Mouse (Mus musculus) small intestine, adult 2 months (tissue): ENCODE measurements around the gene Nat8f5. TPM values are rescaled to one million over a fixed set of nuclear protein-coding genes. Genes with fewer than 3 reads are reported as not detected.

Experiments
- H3K27ac ChIP-seq: fragments of 200-500 bp; 2 replicates; pipeline ENCODE4 v1.5.1; 2012; ENCODE audit warnings: low read depth, low read length, control low read depth, inconsistent platforms; ENCODE audit not compliant: insufficient read depth
- H3K27me3 ChIP-seq: fragments of 200-500 bp; 2 replicates; pipeline ENCODE4 v1.6.1; 2012; ENCODE audit warnings: mild to moderate bottlenecking, moderate library complexity, low read length, inconsistent platforms; ENCODE audit not compliant: control insufficient read depth, insufficient read depth
- H3K36me3 ChIP-seq: fragments of 200-500 bp; 2 replicates; pipeline ENCODE4 v1.6.1; 2012; ENCODE audit warnings: mild to moderate bottlenecking, low read length, control low read depth, inconsistent platforms; ENCODE audit not compliant: control insufficient read depth, insufficient read depth
- H3K4me1 ChIP-seq: fragments of 200-500 bp; 2 replicates; pipeline ENCODE4 v1.6.1; 2012; ENCODE audit warnings: low read length, inconsistent platforms, mixed read lengths; ENCODE audit not compliant: control insufficient read depth, insufficient read depth, insufficient read length
- H3K4me3 ChIP-seq: fragments of 200-500 bp; 2 replicates; pipeline ENCODE4 v1.5.1; 2012; ENCODE audit warnings: low read depth, mild to moderate bottlenecking, control low read depth, inconsistent platforms, low read length, moderate library complexity
- CTCF ChIP-seq: fragments of 200-500 bp; IDR thresholded peaks from 2 replicates; pipeline ENCODE4 v1.5.1; 2012; ENCODE audit warnings: low read depth, mild to moderate bottlenecking, control low read depth, inconsistent platforms, low read length, moderate library complexity, mixed read lengths; ENCODE audit not compliant: insufficient replicate concordance, insufficient read length; ENCODE audit errors: extremely low read depth
- POLR2A ChIP-seq: fragments of 200-500 bp; IDR thresholded peaks from 2 replicates; pipeline ENCODE4 v1.6.1; 2012; ENCODE audit warnings: low read depth, mild to moderate bottlenecking, control low read depth, inconsistent platforms, low read length, moderate library complexity
- WGBS: fragments of 180-500 bp; shearing (Covaris S2); methylation state at CpG from one replicate; pipeline ENCODE4 v1.1.7; 2018; 5-methylcytosine and 5-hydroxymethylcytosine counted together
- polyA plus RNA-seq: library from polyadenylated mRNA; depleted of rRNA; stranded (reverse); fragments of >200 nt; gene quantifications from 2 replicates; pipeline ENCODE4 v1.2.3, GENCODE M21; 2012

The Nat8f5 gene
- polyA plus RNA-seq, 1 experiment, result 14.4 TPM

GRCm38 (mm10) chr6:85863136-85863535, 42.4 kb upstream of the Nat8f5 start:
- Histone ChIP-seq H3K36me3 (no peaks in the 10 kb centered on the region), H3K27ac (no peak overlapping the region), H3K27me3 (no peaks in the 10 kb centered on the region), H3K4me1 (peaks cover 3% of the 10 kb centered on the region; the same call in 1 of the 2 replicates), H3K4me3 (no peak overlapping the region)
- no peak for TF ChIP-seq POLR2A
- no peak for TF ChIP-seq CTCF
- 22% methylated on average over 2 of the region's 2 CpGs for WGBS

GRCm38 (mm10) chr6:85862565-85862964, 41.8 kb upstream of the Nat8f5 start:
- Histone ChIP-seq H3K4me3 (no peak overlapping the region), H3K27ac (no peak overlapping the region), H3K4me1 (peaks cover 3% of the 10 kb centered on the region; the same call in 1 of the 2 replicates), H3K36me3 (no peaks in the 10 kb centered on the region), H3K27me3 (no peaks in the 10 kb centered on the region)
- WGBS, result 23% methylated on average over 3 of the region's 3 CpGs
- TF ChIP-seq POLR2A (no peak), CTCF (no peak)

- no peaks in the 10 kb centered on the region for H3K27me3 ChIP-seq
- TF ChIP-seq CTCF (no peak), POLR2A (no peak)
- no peak overlapping the region for H3K27ac ChIP-seq
- no peak overlapping the region for H3K4me3 ChIP-seq
- 74% methylated on average over 3 of the region's 3 CpGs for WGBS
- peaks cover 3% of the 10 kb centered on the region; the same call in 1 of the 2 replicates for H3K4me1 ChIP-seq
- H3K36me3 ChIP-seq, result no peaks in the 10 kb centered on the region
Observed at GRCm38 (mm10) chr6:85861247-85861646, 40.5 kb upstream of the Nat8f5 start.

GRCm38 (mm10) chr6:85856194-85856678, 35.5 kb upstream of the Nat8f5 start:
- no peak for TF ChIP-seq CTCF
- no peak for TF ChIP-seq POLR2A
- Histone ChIP-seq H3K27ac (no peak overlapping the region), H3K27me3 (no peaks in the 10 kb centered on the region), H3K4me3 (no peak overlapping the region), H3K36me3 (no peaks in the 10 kb centered on the region), H3K4me1 (peaks cover 9% of the 10 kb centered on the region; the same call in 1 of the 2 replicates)
- WGBS, result 81% methylated on average over 1 of the region's 1 CpGs

- Histone ChIP-seq H3K27me3 (no peaks in the 10 kb centered on the region), H3K27ac (no peak overlapping the region), H3K4me1 (peaks cover 18% of the 10 kb centered on the region; the same call in 1 of the 2 replicates), H3K36me3 (no peaks in the 10 kb centered on the region), H3K4me3 (no peak overlapping the region)
- WGBS, result 27% methylated on average over 3 of the region's 3 CpGs
- no peak for TF ChIP-seq POLR2A
Observed at GRCm38 (mm10) chr6:85853481-85853880, 32.7 kb upstream of the Nat8f5 start.

GRCm38 (mm10) chr6:85851062-85851773, 30.4 kb upstream of the Nat8f5 start:
- peak overlapping the region; percentile 17; the same call in 1 of the 2 replicates for H3K27ac ChIP-seq
- TF ChIP-seq POLR2A, result no peak
- no peak for TF ChIP-seq CTCF
- H3K27me3 ChIP-seq, result no peaks in the 10 kb centered on the region
- 42% methylated on average over 7 of the region's 7 CpGs for WGBS
- H3K4me1 ChIP-seq, result peaks cover 18% of the 10 kb centered on the region; the same call in 1 of the 2 replicates
- no peaks in the 10 kb centered on the region for H3K36me3 ChIP-seq
- no peak overlapping the region for H3K4me3 ChIP-seq

- Histone ChIP-seq H3K4me1 (peaks cover 18% of the 10 kb centered on the region; the same call in 1 of the 2 replicates), H3K36me3 (no peaks in the 10 kb centered on the region), H3K27ac (no peak overlapping the region), H3K4me3 (no peak overlapping the region), H3K27me3 (no peaks in the 10 kb centered on the region)
- WGBS, result 21% methylated on average over 2 of the region's 2 CpGs
- TF ChIP-seq CTCF, result no peak
Observed at GRCm38 (mm10) chr6:85849240-85849639, 28.5 kb upstream of the Nat8f5 start.

GRCm38 (mm10) chr6:85848140-85848539, 27.4 kb upstream of the Nat8f5 start:
- H3K36me3 ChIP-seq, result no peaks in the 10 kb centered on the region
- no peaks in the 10 kb centered on the region for H3K27me3 ChIP-seq
- 91% methylated on average over 4 of the region's 4 CpGs for WGBS
- H3K4me1 ChIP-seq, result peaks cover 18% of the 10 kb centered on the region; the same call in 1 of the 2 replicates
- H3K27ac ChIP-seq, result no peak overlapping the region
- no peak for TF ChIP-seq POLR2A
- no peak overlapping the region for H3K4me3 ChIP-seq
